Mouse (Mus musculus) T-helper 1 cell (primary cell): ENCODE measurements around the gene 4931422A03Rik.
"Not testable (repeated sequence)": the region's sequence is repeated elsewhere in the genome, so short reads cannot be mapped to it uniquely, and the experiment has no call there.

Source experiments
- in situ Hi-C: fragments of 300-600 bp; cut with MboI, MseI; formaldehyde crosslinking; loops from one replicate; pipeline ENCODE4 v1.15.1; 2025; ENCODE audit warnings: high pct_unique_total_duplicates

4931422A03Rik gene

DNA sequence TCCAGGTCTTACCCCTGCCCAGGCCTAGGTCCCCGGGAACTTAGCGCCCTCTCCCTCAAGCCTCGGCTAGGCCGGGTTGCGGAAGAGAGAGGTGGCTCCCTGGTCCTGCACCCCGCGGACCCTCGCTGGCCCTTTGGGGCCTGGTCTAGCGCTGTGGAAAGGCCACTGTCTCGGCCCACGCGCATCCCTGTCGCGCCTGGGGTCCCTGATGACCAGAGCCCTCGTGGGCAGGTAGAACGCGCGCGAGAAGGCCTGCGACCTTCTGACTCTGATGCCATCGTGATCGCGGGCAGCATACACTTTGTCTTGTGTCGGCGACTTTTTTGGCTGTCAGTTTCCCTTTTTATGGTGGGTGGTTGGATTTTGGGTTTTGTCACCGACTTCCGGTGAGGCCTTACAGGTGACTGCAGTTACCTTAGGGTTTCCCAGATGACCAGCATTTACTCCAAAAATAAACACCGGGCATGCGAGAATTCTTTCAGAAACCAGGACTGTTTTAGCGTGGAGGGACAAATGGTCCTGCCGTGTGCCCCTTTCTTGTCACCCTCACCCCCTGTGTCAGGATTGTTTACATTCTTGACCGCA lies at the start of gene 4931422A03Rik:
Gene 4931422A03Rik, minus strand, starts transcription at position 223 of the 585 bp plus-strand sequence.
- in situ Hi-C loops: no loop called here

DNA sequence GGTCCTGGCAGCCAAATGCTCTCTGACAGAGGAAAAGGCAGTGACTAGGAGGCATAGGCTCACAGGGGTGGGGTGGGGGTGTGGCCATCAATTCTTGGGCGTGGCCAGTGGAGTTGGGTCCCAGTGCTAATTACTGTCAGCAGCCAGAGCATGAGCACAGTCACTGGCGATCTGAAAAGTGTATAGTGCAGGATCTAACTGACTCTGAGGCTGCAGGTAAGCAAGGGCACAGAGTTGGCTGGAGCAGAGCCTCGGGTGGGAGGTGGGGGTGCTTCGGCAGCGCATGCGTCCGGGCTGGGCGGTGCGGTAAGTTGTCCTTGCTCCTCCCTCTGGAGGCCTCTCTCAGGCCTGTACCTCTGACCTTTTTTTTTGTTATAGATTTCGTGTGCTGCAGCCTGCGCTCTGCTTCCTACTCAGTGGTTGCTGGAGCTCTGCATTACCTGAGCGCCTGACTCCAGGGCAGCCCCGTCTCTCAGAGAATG lies 41.6 kb upstream of the 4931422A03Rik start, which contains the start of gene Cd59b:
Gene Cd59b, plus strand, starts transcription at position 146 of the 482 bp plus-strand sequence.
- in situ Hi-C loops: loop anchor here (10.0 kb wide), 1 partner anchor 1735 kb away; no protein-coding TSS in a partner anchor

DNA sequence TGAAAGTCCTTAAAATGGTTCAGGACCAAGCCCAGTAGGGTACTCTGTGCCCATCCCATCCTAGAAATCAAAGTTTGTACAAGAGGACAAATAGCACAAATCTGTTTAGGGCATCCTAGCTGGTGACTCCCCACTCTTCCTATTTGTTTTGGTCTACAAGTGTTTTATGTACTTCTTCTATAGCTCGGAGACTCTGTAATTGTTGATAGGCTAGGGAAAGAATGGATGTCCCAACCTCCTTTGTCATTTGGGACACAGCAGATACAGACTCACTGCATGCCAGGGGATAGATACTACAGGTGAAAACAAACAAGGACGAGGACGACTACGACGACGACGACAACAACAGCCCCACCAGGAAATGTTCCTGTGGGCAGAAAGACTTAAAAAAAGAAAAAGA lies 40.3 kb upstream of the 4931422A03Rik start, which contains the start of gene Gm10799:
Gene Gm10799, minus strand, starts transcription at position 101 of the 400 bp plus-strand sequence.
- in situ Hi-C loops: not testable (repeated sequence)

DNA sequence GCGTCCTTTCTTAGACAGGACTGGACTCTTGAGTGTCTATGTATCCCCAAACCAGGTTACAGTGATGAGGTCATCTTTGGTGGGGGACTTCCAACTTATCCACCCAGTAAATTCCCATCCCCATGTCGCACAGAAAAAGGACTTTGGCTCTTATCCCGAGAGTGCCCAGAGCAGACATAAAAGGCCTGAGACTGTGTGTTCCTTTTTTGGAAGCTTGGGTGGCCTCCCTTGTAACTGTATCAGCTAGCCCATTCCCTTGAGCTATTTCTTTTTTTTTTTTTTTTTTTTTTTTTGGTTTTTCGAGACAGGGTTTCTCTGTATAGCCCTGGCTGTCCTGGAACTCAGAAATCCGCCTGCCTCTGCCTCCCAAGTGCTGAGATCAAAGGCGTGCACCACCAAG lies 37.4 kb upstream of the 4931422A03Rik start, which contains the start of gene Gm10912:
Gene Gm10912, plus strand, starts transcription at position 301 of the 400 bp plus-strand sequence.
- in situ Hi-C loops: not testable (repeated sequence)

DNA sequence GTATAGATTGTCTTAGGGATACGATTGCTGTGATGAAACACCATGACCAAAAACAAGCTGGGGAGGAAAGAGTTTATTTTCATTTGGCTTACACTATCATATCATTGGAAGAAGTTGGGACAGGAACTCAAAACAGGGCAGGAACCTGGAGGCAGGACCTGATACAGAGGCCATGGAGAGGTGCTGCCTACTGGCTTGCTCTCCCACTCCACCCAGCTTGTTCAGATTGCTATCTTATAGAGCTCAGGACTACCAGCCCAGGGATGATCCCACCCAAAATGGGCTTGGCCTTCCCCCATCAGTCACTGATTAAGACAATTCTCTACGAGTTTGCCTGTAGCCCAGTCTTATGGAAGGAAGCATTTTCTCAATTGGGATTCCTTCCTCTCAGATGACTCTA lies 36.0 kb upstream of the 4931422A03Rik start:
- in situ Hi-C loops: no loop called here

DNA sequence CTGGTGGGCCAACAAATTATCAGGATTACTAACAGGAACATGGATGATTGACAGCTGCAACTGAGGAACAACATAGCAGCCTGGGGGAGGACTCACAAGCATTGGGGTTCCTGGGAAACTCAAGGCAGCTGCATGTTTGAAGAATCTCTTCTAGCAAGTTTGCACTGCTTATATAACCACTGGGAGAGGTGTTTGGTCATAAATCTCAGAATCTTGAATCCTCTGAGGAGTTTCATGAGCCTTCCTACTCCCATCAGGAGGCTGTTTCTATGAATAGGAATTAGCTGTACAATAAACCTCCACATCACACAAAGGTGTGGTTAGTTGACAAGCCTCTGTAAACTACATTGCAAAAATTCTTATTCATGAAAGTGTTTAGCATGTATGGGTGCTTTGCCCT lies 34.5 kb upstream of the 4931422A03Rik start:
- in situ Hi-C loops: no loop called here

DNA sequence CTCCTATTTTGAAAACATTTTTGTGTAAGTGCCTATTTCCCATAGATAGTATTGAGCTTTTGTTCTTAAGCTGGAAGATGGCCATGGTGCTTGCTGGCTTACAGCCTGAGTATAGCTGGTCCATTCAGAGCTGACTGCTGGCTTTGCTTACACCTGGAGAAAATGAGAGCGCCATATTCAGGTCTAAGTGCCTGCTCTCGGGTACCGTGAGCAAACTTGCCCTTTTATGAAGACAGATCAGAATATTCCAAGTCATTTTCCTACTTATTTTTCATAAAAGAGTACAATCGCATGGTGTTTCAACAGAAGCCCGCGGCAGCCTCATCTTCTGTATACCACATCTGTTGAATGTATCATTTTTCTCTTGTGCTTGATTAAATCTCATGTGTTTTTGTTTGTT lies 32.8 kb upstream of the 4931422A03Rik start:
- in situ Hi-C loops: no loop called here

DNA sequence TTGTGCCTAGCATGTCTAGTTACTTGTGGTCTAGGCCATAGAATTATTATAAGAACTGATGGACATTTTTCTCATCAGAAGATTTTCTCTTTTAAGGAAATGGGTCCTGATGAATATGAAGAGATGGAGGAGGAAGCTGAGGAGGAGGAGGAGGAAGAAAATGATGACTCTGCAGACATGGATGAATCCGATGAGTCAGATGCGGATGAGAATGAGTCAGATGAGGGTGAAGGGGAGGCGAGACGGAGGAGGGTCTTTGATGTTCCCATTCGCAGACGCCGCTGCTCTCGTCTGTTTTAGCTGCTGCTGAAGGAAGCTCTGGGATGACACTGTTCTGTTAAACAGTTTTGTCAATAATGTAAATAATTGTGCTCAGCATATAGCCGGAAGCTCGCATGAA lies 31.6 kb upstream of the 4931422A03Rik start:
- in situ Hi-C loops: no loop called here

DNA sequence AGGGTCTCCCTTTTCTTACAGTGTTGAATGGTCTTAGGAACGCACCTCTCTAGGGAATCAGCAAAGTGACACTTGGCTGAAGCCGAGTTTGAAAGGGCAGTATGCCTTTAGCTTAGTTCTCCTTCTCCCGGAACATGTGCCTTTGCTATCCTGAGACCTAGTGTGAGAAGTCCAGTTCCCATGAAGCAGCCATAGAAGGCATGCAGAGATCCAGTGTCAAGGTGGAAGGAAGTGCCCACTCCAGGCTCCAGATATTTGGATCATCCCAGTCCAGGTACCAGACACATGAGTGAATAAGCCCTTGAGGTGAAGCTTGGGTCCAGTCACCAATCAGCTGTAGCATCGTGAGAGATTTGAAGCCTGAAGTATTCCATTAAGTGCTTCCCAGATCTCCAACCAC lies 30.8 kb upstream of the 4931422A03Rik start:
- in situ Hi-C loops: no loop called here

DNA sequence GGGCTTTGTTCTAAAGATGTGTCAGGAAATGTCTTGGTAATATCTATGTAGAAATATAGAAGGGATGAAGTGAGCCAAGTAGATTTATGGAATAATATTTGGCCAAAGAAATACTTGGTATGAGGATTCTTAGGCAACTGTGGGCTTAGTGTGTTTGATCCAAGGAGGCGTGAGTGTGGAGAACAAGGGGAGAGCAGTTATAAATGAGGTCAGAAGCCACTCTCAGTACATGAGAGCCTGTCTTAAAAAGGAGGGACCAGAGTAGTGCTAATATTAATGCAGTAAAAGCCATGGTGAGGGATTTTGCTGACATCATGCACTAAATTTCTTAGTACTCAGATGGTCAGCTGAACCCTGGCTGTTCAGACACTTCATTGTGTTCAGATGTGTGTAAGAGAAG lies 30.2 kb upstream of the 4931422A03Rik start:
- in situ Hi-C loops: no loop called here

DNA sequence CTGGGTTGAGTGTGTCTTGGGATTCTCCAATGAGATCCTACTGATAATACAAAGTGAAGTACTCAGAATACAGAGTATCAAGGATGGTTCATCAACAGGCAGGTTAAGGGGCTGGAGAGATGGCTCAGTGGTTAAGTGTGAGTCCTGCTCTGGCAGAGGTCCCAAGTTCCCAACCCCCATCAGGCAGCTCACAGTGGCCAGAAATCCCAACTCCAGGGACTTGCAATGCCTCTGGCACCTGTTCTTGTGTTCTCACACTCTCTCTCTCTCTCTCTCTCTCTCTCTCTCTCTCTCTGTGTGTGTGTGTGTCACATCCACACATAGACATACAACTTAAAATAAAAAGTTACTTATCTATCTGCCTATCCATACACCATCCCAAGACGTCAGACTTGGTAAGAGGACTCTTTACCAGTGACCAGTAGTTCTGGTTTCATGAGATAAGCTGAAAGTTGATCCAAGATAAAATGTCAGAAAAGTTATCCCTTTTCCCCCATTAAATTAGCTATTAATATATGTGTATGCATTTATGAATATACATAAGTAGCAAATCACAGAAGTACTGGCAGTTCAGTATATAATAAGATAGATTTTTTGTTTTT lies 16.4 kb upstream of the 4931422A03Rik start:
- in situ Hi-C loops: loop anchor here (10.0 kb wide), 1 partner anchor 1400 kb away; no protein-coding TSS in a partner anchor

DNA sequence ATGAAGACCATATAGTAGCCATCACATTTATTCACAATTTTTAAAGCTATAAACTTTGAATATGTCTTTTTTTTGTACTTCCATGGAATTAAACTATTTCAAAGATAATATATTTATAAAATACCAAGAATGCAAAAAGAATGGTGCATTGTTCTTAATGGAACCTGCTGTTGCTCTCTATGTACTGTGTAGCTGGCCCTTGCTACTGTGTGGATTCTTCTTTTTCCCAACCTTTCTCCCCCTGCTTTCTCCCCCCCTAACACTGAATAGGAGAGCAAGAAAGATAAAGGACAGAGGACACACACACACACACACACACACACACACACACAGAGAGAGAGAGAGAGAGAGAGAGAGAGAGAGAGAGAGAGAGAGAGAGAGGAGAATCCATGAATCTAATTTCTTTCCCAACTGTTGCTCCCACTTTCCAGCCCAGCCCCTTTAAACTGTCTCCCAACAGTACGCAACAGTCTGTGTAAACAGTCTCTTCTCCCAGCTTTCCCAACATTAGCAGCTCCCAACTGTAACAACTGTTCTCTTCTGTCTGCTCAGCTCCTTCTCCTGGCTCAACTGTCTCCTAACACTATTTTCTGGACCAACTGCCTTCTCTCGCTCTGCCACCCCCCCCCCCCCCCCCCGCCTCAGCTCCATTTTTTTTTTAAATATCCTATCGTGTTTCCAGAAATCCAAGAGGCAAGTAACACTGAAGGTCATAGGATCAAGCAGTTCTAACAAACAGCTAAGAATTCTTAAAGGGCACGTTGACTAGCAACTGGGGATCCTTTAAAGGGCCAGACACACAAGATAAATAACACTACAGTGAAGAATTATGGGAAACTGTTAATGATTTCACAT lies 15.7 kb upstream of the 4931422A03Rik start:
- in situ Hi-C loops: loop anchor here (10.0 kb wide), 1 partner anchor 1399 kb away; no protein-coding TSS in a partner anchor

DNA sequence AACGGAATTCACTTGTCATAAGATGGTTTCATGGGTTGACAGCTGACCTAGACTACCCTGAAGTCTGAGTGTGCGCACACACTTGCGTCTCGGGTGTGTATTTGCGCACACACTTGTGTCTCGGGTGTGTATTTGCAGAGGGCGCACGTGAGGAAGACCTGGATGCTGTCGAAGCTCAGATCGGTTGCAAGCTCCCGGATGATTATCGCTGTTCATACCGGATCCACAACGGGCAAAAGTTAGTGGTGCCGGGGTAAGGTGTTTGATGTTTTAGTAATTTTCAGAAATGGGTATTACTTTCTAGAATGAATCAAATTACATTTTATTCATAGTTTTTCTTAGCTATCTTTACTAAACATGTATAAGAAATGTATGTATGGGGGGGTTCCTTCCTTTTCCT lies 14.6 kb upstream of the 4931422A03Rik start:
- in situ Hi-C loops: loop anchor here (10.0 kb wide), 1 partner anchor 1398 kb away; no protein-coding TSS in a partner anchor

DNA sequence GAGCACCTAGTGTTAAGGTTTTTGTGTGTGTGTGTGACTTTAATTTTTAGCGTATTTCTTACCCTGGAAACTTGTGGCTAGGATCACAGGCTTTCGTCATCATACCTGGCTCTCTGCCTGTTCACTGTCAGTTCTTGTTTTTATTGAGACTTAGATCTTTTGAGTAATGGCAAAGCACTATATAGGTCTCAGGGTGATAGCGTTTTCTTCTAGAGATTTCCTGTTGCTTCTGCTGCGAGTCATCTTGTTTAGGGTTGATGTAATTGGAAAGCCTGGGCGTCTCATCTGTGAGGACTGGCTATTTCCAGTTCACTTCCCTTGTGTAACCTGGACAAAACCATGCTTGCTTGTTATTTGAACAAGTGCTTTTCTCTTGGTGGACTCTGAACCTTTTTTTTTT lies 13.5 kb upstream of the 4931422A03Rik start:
- in situ Hi-C loops: loop anchor here (10.0 kb wide), 1 partner anchor 1397 kb away; no protein-coding TSS in a partner anchor

DNA sequence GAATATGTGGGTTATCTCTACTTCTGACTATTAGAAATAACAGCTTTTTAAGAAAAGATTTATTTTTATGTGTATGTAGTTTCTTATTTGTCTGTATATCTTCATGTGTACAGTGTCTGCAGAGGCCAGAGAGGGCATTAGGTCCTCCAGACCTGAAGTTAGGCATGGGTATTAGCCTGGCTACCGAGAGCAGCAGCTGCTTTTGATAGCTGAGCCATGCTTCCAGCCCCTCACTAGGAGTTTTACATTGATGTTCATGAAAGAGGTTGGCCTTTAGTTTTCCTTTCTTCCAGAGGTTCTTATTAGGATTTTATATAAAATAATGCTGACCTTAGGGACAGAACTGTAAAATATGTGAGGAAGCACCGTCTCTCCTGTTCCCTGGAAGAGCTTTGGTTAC lies 10.1 kb upstream of the 4931422A03Rik start:
- in situ Hi-C loops: loop anchor here (5.0 kb wide), 1 partner anchor 51 kb away; no protein-coding TSS in a partner anchor

DNA sequence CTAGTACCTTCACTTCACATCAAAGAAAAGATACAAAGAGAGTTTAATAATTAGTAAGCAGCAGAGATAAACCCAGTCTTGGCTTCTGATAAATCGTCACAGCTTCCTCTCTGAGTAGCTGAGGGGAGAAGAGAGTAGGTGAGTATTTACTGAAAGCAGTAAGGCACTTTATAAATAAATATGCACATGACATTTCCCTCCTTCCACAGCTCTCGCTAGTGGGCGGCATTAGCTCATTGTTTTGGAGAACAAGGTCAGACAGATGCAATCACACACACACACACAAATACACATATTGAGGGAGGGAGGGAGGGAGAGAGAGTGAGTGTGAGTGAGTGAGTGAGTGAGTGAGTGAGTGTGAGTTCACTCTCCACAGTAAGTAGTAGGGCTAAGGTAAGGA lies 8.2 kb upstream of the 4931422A03Rik start:
- in situ Hi-C loops: loop anchor here (5.0 kb wide), 1 partner anchor 49 kb away; no protein-coding TSS in a partner anchor

DNA sequence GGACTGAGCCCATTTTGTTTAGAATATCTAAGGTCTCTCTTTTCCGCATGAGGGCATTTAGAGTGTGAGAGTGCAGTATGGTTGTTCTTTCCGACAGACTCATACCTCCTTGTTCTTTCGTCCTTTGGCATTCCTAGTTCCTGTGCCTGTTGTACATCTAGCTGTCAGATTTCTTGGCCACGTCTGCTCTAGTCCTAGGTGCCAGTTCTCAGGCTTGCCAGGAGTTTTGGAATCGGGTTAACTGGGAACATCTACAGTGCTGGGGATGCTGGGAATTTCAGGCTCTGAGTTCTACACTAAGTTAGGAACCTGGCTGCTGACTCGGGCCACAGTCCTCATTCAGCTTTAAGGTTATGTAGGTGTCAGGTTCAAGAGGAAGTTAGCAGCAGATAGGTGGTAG lies 7.4 kb upstream of the 4931422A03Rik start:
- in situ Hi-C loops: loop anchor here (5.0 kb wide), 1 partner anchor 48 kb away; no protein-coding TSS in a partner anchor

DNA sequence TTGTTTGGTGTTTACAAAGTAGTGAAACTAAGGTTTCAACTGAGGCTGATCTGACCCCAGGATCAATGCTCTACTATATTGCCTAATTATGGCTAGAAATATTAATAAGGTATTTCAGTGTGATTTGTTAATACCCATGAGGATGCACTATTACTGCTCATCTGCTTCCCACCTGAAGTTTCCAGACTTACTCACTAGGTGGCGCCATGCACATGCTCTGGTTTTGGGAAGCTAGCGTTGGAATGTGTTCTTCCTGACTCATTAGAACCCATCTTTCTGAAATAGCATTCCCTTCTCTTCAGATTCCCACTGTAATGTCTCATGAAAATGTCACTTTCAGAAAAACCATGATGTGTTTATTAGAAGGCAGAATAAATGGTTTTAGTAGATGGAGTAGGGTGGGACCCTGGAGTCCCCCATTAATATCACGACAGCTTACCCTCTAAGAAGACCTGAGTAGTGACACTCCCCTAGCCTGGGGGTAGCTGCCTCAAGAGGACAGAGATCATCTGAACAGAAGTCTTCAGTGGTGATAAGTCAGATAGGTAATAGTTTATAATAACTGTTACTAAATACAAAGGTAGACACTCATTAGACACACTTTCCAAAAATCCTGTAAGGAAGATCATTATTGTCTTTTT lies 6.8 kb upstream of the 4931422A03Rik start:
- in situ Hi-C loops: loop anchor here (5.0 kb wide), 1 partner anchor 48 kb away; no protein-coding TSS in a partner anchor

DNA sequence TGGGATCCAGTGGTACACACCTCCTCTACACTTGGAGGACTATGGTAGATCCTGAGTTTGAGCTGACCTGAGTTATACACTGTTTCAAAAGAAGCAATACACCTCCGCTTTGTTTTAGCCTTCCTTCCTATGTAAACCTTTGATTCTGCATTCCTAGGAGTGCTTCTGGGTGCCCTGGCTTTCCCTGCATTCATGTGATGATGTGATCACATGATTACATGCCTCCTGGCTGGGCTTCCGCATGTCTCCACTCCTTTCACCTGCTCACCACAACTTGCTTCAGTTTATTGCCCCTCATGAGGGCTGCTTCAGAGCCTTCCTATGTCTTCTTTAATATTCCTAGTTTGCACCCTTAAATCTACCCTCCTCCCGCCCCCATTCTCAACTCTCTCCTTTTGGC lies 3.9 kb upstream of the 4931422A03Rik start:
- in situ Hi-C loops: no loop called here

DNA sequence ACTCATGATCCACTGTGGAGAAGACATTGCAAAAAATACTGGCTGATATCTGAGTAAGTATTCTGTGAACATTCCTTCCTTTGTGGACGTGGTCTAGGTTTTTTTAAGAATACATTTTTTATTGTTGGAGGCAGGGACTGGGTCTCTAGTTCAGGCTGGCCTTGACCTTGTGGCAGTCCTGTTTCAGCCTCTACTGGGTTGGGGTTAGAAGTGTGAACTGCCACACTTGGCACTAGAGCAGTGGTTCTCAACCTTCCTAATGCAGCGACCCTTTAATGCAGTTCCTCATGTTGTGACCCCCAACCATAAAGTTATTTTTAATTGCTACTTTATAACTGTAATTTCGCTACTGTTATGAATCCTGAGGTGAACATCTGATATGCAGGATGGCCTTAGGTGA lies 2.2 kb upstream of the 4931422A03Rik start:
- in situ Hi-C loops: no loop called here

DNA sequence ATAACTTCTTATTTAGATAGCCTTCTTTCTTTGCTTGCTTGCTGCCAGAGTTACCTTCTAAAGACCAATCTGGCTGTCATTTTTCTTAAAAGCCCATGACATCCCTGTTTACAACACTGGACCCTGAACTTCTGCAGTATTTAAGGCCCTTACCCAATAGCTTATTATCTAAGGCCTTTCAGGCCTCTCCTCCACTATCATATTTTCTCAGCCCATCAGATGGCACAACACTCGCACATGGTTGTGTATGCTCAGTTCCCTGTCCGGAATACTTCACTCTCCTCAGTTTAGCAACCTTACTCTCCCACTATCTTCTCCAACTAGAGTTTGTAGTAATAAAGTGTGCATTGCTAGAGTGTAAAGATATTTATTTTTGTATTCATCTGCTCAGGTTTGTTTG lies 913 bp upstream of the 4931422A03Rik start:
- in situ Hi-C loops: no loop called here
